Mouse (Mus musculus): ENCODE results near the gene Sae1.

The Sae1 gene

DNA sequence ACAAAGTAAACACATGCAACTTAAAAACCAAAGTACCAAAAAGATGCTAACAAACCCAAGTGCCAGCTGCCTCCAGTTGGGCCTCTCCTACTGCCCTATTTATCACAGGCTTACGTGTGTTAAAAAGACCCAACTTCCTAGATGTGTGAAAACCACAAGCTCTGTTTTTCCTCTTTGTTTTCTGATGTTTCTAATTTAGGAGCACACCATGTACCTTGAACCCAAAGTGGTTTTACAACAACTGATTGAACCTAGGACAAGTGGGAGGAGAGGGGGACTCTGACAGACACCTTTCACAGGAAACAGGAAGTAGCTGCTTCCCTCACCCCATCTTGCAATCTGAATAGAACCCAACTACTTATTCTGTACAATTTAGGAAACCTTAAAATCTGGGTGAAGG lies 23.3 kb downstream of the Sae1 start:
- DNase-seq (ENCODE audit: low spot score in 2 of 2) = no peak

DNA sequence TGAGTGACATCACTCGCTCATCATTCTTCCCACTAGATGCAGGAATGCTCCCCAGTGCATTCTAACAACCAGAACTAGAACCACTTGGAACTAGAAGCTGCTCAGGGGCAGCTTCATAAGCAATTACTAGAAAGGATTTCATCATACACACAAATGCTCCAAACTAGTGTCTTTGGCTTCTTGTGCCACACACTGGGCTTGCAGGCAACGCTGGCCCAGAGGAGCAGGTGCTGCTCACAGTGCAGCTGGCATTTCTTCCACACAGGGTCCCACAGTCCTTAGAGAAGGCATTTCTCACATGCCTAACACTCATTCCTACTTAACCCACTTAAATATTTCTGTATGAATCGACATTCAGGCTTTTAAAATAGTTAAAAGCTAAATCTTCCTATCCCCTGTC lies 30.0 kb downstream of the Sae1 start:
- no peak for DNase-seq (ENCODE audit: low spot score in 2 of 2)

DNA sequence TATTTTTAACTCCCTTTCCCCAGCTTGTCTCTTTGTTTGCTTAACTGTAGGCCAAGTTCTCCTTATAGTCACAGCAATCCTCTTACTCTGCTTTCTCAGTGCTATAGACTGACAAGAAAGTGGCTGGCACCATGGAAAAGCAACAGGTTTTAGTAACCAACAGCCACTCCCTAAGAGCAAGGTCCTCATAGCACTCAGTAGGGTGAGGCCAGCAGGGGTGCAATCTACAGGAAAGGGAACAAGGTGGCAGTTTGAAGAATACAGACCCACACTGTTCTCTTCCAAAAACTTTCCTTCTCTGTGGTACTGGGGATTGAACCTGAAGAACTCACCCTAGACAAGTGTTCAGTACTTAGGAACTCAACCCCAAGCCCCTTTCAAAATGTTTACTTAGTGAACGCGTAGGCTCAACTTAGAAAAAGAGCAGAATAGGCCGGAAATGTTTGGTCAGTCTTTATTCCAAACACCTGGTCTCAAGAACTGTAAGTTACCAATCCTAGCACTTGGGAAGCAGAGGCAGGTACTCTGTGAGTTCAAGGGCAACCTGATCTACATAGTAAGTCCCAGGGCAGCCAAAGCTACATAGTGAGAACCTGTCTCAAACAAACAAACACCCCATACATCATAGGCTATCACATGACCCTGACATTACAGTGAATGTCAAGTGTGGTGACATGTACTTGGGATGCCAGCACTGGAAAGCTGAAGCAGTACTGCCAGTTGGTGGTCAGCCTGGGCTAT lies 31.6 kb downstream of the Sae1 start:
- no peak for DNase-seq (ENCODE audit: low spot score in 2 of 2)

- DNase-seq (ENCODE audit: low spot score in 2 of 2) = no peak
Measured at GRCm38 (mm10) chr7:16349999-16350398, 37.6 kb downstream of the Sae1 start.

DNA sequence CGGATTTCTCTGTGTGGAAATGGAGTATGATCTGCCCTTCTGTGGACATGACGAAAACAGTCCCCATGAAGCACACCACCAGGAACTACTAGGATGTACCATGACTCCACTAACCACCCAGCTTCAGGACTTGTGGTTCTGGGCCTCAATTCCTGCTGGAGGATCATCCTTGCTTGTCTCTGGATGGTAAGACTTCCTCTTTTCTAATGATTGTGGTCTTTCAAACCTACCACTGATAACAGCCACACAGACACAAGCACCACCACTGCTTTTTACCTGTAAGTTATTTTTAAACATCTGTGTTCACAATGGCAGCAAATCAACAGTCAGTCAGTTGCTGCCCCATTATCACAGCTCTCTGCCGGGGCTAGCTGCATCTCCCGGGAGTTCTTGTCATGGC lies 42.3 kb downstream of the Sae1 start:
- no peak for DNase-seq (ENCODE audit: low spot score in 2 of 2)

DNA sequence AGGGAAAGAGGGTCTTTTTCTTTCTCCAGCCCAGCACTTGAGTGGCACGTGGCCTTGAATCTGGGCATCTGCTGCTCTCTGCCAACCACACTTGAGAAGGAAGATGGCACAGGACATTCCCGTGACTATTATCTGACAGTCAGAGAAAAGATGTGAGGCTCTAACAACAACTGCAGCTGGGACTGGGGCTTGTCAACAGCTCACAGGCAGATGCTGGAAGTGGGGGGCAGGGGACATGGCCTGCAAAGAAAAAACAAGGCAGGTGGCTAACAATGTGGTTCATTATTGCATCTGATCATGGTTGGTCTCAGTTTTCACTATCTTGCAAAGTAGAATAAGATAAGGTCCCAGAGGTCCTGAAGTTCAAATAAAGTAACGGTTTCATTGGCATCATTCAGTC lies 43.0 kb downstream of the Sae1 start:
- DNase-seq (ENCODE audit: low spot score in 2 of 2) = no peak

DNA sequence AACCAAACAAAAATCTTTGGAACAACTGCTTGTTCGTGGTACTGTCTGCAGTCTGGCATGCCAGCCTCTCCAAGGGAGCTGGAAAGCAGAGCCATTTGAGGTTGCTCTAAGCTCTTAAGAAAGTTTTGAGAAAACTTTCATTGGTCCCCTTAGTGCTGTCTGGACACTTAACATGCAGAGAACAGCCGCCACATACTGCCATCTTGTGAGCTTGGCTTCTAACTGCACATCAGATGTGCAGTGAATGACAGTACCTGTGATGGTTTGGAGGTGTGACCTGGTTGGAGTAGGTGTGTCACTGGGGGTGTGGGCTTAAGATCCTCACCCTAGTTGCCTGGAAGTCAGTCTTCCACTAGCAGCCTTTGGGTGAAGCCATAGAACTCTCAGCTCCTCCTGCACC lies 49.9 kb downstream of the Sae1 start:
- no peak for DNase-seq (ENCODE audit: low spot score in 2 of 2)

GRCm38 (mm10) chr7:16329146-16329545 lies 58.5 kb downstream of the Sae1 start:
- no peak for DNase-seq (ENCODE audit: low spot score in 2 of 2)

GRCm38 (mm10) chr7:16326607-16326971 lies 61.0 kb downstream of the Sae1 start:
- no peak for DNase-seq (ENCODE audit: low spot score in 2 of 2)

DNA sequence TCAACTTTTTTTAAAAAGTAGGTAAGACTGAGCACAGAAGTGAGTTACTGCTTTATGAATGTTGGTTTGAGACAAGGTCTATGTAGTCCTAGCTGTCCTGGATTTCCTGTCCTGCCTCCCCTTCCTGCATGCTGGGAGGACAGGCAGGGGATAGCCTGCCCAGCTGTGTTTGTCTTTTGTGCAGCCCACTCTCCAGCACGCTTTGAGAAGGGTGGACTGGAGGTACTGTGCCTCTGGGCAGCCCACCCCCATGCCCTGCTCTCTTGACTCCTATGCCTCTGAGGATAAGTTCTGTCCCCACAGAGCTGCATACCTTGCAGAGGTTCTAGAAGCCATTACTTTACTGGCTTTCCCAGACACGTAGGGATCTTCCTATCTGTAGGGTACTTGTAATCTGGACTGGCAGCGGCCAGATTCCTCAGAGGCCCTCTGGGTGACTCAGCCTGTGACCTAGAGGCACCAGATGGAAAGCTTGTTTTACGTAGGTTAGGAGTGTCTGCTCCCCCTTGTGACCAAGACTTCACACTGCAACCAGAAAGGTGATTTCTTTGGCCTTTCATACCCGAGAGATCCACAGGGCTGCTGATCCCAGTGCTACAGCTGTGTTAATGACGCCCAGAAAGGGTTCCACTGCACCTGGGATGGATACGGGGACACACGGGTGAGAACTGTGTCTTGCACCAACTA lies 61.5 kb downstream of the Sae1 start:
- peak; percentile 29 to 65 for DNase-seq (ENCODE audit: low spot score in 2 of 2)

- no peak for DNase-seq (ENCODE audit: low spot score in 2 of 2)
Measured at GRCm38 (mm10) chr7:16324661-16325060, 62.9 kb downstream of the Sae1 start.

- no peak for DNase-seq (ENCODE audit: low spot score in 2 of 2)
Measured at GRCm38 (mm10) chr7:16320479-16320878, 67.1 kb downstream of the Sae1 start.

DNA sequence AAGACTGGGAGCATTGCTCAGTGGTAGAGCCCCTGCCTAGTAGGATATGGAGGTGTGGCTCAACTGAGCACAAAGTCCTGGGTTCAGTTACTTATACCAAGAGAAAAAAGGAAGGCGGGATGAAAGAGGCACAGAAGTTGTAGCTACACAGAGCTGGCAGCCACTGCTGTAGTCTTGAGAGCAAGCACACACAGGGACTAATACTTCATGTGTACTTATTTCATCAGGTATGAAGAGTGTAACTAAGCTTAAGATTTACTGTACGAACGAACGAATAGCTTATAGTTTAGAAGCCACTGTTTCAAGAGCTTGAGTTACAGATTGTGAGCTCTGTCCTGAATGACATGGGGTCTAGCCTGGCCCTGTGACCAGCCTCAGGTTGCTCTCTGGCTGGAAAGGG lies 68.4 kb downstream of the Sae1 start:
- DNase-seq (ENCODE audit: low spot score in 2 of 2) = no peak

GRCm38 (mm10) chr7:16317094-16317493 lies 70.5 kb downstream of the Sae1 start:
- no peak for DNase-seq (ENCODE audit: low spot score in 2 of 2)

DNA sequence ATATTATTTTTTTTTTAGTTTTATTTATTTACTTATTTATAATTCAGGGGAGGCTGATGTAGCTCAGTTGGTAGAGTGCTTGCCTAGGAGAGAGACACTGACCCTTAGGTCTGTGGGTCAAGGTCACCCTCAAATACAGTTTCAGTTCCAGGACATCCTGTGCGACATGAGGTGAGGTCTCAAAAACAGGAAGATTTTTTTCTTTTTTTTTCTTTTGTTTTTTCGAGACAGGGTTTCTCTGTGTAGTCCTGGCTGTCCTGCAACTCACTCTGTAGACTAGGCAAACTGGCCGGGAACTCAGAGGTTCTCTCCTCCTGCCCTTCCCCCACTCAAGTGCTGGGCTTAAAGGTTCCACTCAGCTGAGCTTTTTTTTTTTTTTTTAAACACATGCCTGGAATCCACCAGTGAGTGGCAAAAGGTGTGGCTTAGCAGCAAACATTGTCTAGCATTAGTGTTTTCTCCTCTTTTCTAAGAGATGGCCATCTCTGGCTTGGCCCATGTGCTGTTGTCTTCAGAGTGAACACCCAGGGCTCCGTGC lies 72.3 kb downstream of the Sae1 start:
- no peak for DNase-seq (ENCODE audit: low spot score in 2 of 2)

- DNase-seq (ENCODE audit: low spot score in 2 of 2) = no peak
Measured at GRCm38 (mm10) chr7:16314221-16314775, 73.3 kb downstream of the Sae1 start.

DNA sequence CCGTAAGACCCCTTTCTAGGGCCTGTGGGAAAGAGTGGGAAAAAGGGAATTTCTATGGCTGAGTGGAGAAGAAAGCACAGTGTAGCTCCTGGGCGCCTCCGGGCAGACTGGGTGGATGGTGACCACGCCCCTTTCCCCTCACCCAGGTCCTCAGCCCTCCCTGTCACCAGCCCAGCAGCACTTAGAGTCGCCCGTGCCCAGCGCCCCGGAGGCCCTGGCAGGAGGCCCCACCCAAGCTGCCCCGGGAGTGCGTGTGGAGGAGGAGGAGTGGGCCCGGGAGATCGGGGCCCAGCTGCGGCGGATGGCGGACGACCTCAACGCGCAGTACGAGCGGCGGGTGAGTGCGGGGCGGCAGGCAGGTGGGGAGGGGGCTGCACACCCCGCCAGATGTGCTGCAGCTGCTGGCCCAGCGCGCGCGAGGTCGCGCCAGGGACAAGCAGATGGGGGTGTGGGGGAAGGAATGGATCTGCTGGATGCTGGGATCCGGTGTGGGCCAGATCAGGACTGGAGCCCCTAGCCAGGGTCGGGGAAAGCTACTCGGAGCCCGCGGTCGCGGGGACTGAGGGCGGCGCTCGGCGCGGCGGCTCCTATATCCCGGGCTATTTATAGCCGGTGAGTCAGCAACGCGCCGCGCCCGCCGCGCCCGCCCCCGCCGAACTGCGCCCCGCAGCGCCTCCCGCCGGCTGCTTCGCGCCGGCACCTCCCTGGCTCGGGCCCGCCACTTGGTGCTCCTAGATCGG lies 74.0 kb downstream of the Sae1 start:
- peak; percentile 73 to 77 for DNase-seq (ENCODE audit: low spot score in 2 of 2)

DNA sequence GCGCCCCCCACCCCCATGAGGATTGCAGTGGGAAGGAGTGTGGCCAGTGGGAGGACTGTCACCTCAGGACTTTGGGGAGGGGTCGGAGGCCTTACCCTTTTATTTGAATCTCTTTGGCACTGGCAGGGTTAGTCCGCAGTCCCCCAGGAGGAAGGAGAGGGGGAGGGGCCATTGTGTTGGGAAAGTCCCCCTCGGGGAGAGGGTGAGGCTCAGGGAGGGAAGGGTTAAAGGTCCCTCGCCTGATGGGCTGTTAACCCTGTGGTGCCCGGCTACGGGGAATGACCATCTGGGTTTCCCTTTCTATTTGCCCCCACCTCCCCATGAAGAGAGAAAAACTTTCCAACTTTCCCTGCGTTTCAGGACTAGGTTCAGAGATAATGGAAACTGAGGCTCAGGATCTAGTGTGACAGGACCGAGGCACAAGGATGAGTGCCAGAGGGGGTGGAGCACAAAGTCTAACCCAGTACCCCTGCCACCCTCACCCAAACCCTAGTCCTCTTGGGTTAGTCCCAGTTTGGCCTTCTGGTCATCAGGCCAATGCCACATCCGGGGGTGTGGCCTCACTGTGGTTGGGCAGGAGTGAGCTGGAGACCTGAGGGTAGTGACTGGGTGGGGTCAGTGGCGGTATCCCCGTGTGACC lies 74.8 kb downstream of the Sae1 start:
- no peak for DNase-seq (ENCODE audit: low spot score in 2 of 2)

DNA sequence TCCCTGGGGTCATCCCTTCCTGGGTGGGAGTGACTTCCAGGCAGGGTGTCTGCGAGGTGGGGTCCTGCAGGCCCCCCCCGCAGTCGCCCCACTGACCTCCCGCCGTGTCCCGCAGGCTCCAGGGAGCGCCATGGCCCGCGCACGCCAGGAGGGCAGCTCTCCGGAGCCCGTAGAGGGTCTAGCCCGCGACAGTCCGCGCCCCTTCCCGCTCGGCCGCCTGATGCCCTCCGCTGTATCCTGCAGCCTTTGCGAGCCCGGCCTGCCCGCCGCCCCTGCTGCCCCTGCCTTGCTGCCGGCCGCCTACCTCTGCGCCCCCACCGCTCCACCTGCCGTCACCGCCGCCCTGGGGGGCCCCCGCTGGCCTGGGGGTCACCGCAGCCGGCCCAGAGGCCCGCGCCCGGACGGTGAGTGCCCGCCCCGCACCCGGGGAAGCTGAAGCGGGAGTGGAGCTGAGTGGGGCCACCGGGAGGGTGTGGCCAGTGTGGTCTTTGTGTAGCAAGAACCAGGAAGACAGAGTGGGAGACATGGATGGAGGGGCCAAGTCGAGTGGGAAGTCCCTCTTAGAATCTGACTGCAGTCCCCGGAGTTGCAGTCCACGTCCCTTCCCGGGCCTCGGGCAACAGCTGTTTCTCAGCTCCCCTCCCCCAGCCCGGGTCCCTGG lies 75.5 kb downstream of the Sae1 start:
- DNase-seq (ENCODE audit: low spot score in 2 of 2) = no peak

DNA sequence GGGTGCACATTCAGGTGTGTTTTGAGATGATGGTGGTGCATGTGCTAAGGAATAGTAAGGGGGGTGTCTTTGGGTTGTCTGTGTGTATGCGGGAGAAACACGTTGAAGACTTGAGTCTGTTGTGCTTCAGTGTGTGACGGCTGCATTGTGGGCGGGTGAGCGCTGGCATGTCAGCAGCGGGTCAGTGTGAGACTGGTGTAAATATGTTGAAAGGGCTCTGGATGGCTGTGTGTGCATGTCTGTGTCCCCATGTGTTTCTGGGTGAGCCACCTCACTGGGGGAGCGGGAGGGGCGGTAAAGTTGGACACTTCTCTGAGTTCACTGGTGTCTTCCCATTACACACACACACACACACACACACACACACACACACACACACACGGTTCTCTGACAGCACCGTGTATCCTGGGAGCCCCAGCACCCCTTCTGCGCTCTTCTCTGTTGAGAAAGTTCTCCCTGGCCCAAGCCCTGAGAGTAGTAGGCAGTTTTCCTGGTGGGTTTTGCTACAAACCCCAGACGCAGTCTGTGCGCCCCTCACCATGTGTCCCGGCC lies 76.1 kb downstream of the Sae1 start:
- DNase-seq (ENCODE audit: low spot score in 2 of 2) = peak; percentile 27 to 52

Data from right cerebral cortex, adult 2 months (tissue).